Mouse (Mus musculus) hindbrain, embryonic 11.5 days (tissue): ENCODE results near the gene Ppcdc. TPM values are rescaled to one million over a fixed set of nuclear protein-coding genes. Genes with fewer than 3 reads are reported as not detected.

Source experiments
- ATAC-seq: fragments of 200-750 bp; cut with Nextera tagmentation; 2 replicates; pipeline ENCODE4 v1.8.0; 2017; ENCODE audit warnings: mild to moderate bottlenecking, moderate TSS enrichment, moderate library complexity; ENCODE audit not compliant: low FRiP score
- DNase-seq: peaks from one replicate; pipeline ENCODE4 v3.0.0-alpha.2; 2015; ENCODE audit warnings: low spot score
- H3K27ac ChIP-seq: fragments of 300-500 bp; sonication (generic); 2 replicates; pipeline ENCODE4 v1.5.1; 2014; ENCODE audit warnings: mild to moderate bottlenecking, low read depth, low read length
- H3K27me3 ChIP-seq: fragments of 300-500 bp; sonication (generic); 2 replicates; pipeline ENCODE4 v1.6.1; 2014; ENCODE audit warnings: mild to moderate bottlenecking, low read length, moderate library complexity, mixed read lengths; ENCODE audit not compliant: control insufficient read depth, insufficient read depth
- H3K36me3 ChIP-seq: fragments of 300-500 bp; sonication (generic); 2 replicates; pipeline ENCODE4 v1.6.1; 2014; ENCODE audit warnings: mild to moderate bottlenecking, low read length, moderate library complexity, mixed read lengths; ENCODE audit not compliant: control insufficient read depth, insufficient read depth
- H3K4me1 ChIP-seq: fragments of 300-500 bp; sonication (generic); replicated peaks from 2 replicates; pipeline ENCODE4 v1.6.1; 2014; ENCODE audit warnings: low read length, mixed read lengths; ENCODE audit not compliant: control insufficient read depth, insufficient read depth
- H3K4me2 ChIP-seq: fragments of 300-500 bp; sonication (generic); replicated peaks from 2 replicates; pipeline ENCODE4 v1.6.1; 2014; ENCODE audit warnings: mild to moderate bottlenecking, low read depth, low read length
- H3K4me3 ChIP-seq: fragments of 300-500 bp; sonication (generic); 2 replicates; pipeline ENCODE4 v1.5.1; 2014; ENCODE audit warnings: low read depth, low read length
- H3K9ac ChIP-seq: fragments of 300-500 bp; sonication (generic); 2 replicates; pipeline ENCODE4 v1.6.1; 2014; ENCODE audit warnings: low read depth, low read length
- H3K9me3 ChIP-seq: fragments of 300-500 bp; sonication (generic); 2 replicates; pipeline ENCODE4 v1.6.1; 2016; ENCODE audit warnings: low read length; ENCODE audit not compliant: control insufficient read depth
- WGBS: fragments of 180-500 bp; shearing (Covaris S2); extraction: QIAGEN DNeasy Blood & Tissue Kit; methylation state at CpG from one replicate; pipeline ENCODE4 v1.1.7; 2014; 5-methylcytosine and 5-hydroxymethylcytosine counted together
- polyA plus RNA-seq: library from polyadenylated mRNA; unstranded; fragments of >200 nt; fragmentation: Nextera tagmentation; extraction: Ambion mirVana; gene quantifications from 2 replicates; pipeline ENCODE4 v1.2.1, GENCODE M21; 2014

Ppcdc gene
- polyA plus RNA-seq, 1 experiment from 2014 or later, result 19.8 TPM

DNA sequence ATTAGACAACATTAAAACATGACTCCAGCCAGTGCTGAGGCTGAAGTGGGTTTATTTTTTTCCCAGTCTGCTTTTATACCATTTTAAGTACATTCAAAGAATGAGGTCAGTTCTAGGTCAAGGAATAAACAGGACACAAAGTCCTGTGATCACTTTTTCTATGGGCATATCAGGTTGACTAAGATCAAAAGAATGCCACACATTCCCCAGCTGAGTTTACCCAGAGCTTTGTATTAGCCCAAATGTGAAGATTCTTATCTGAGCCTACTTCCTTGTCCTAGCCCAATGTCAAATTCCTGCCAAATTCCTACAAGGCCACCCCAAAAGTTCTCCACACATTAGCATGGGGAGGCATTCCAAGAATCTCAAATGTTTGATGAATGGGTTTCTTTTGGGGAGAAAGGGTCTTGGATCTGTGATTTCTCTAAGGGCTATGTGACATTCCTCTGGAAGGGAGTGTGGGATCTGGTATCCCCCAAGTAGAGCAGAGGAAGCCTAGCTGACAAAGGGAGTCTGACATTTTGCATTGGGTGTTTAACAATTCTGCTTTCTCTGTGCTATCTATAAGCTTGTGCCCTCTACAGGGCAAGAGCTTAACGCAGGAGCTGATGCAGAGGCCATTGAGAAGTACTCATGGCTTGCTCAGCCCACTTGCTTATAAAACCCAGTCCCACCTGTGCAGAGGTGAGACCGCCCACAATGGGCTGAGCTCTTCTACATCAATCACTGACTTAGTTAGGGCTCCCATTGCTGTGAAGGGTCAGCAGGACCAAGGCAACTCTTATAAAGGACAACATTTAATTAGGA lies 85.3 kb downstream of the Ppcdc start:
- DNase-seq, result no peak
- Histone ChIP-seq H3K4me2 (no peak overlapping the region), H3K9me3 (no peaks in the 10 kb centered on the region), H3K4me3 (no peak overlapping the region), H3K27me3 (no peaks in the 10 kb centered on the region), H3K9ac (no peak overlapping the region), H3K36me3 (no peaks in the 10 kb centered on the region), H3K27ac (no peak overlapping the region), H3K4me1 (no peaks in the 10 kb centered on the region)
- no peak for ATAC-seq
- WGBS, result 70% methylated on average over 2 of the region's 2 CpGs

DNA sequence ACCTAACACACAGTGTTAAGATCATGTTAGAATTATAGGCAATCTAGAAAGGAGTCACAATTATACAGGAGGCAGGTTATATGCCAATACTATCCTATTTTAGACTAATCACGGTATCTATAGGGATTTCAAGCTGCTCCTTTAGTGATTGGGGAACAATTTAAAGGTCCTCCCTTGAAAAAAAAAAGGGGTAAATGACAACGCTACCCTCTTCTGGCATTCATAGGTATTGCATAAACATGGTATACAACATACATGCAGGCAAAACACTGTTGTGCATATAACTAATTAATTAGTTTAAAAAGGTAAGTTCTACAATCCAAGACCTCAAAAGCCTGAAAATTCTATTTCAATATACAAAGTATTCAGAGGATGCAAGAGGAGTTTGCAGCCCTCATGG lies 88.6 kb downstream of the Ppcdc start:
- H3K9ac ChIP-seq, result no peak overlapping the region
- H3K36me3 ChIP-seq, result no peaks in the 10 kb centered on the region
- no peaks in the 10 kb centered on the region for H3K9me3 ChIP-seq
- H3K4me2 ChIP-seq, result no peak overlapping the region
- H3K4me3 ChIP-seq, result no peak overlapping the region
- ATAC-seq (no peak), DNase-seq (no peak)
- WGBS, result 58% methylated on average over 2 of the region's 2 CpGs
- no peak overlapping the region for H3K27ac ChIP-seq
- no peaks in the 10 kb centered on the region for H3K27me3 ChIP-seq
- H3K4me1 ChIP-seq, result no peaks in the 10 kb centered on the region

GRCm38 (mm10) chr9:57345902-57346301 lies 94.0 kb downstream of the Ppcdc start:
- Histone ChIP-seq H3K4me1 (no peaks in the 10 kb centered on the region), H3K9me3 (no peaks in the 10 kb centered on the region), H3K27me3 (no peaks in the 10 kb centered on the region), H3K4me3 (no peak overlapping the region), H3K27ac (no peak overlapping the region), H3K9ac (no peak overlapping the region), H3K4me2 (no peak overlapping the region), H3K36me3 (no peaks in the 10 kb centered on the region)
- no peak for DNase-seq
- no peak for ATAC-seq
- 56% methylated on average over 1 of the region's 1 CpGs for WGBS

- 84% methylated on average over 3 of the region's 3 CpGs for WGBS
- H3K36me3 ChIP-seq, result no peaks in the 10 kb centered on the region
- ATAC-seq (no peak), DNase-seq (no peak)
- no peaks in the 10 kb centered on the region for H3K27me3 ChIP-seq
- no peak overlapping the region for H3K4me2 ChIP-seq
- no peaks in the 10 kb centered on the region for H3K9me3 ChIP-seq
- H3K4me3 ChIP-seq, result no peak overlapping the region
- H3K27ac ChIP-seq, result no peak overlapping the region
- no peaks in the 10 kb centered on the region for H3K4me1 ChIP-seq
- no peak overlapping the region for H3K9ac ChIP-seq
These were observed 96.2 kb downstream of the Ppcdc start for GRCm38 (mm10) chr9:57343752-57344151.

DNA sequence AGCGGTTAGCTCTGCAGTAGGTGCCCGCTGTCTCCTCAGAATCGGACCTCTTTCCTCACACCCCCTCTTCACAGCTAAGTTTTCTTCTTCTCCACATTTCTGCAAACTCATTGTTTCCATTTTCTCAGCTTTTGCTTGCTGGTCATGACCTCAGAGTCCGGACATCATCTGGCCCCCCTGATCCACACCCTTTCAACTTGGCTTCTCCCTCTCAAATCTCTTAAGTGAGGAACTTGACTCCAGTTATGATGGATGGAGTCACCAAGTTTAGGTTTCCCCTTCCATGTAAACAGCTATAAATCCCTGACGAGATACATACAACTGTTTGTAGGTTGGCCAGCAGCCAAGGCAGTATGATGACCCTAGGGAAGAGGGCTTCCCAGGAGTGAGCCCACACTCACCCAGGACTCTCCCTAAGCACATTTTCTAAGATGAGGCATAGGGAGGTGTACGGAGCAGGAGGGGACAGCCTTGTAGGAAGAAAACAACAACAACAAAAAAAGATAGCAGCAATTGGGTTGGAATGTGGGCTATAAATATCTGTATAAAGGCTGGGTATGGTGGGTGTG lies 96.9 kb downstream of the Ppcdc start:
- H3K9ac ChIP-seq, result no peak overlapping the region
- H3K27ac ChIP-seq, result no peak overlapping the region
- H3K4me2 ChIP-seq, result no peak overlapping the region
- no peaks in the 10 kb centered on the region for H3K36me3 ChIP-seq
- no peak for ATAC-seq
- no peaks in the 10 kb centered on the region for H3K27me3 ChIP-seq
- no peak overlapping the region for H3K4me3 ChIP-seq
- WGBS, result 88% methylated on average over 6 of the region's 6 CpGs
- DNase-seq, result no peak
- no peaks in the 10 kb centered on the region for H3K4me1 ChIP-seq
- no peaks in the 10 kb centered on the region for H3K9me3 ChIP-seq

GRCm38 (mm10) chr9:57342186-57342585 lies 97.7 kb downstream of the Ppcdc start:
- Histone ChIP-seq H3K9ac (no peak overlapping the region), H3K27ac (no peak overlapping the region), H3K27me3 (no peaks in the 10 kb centered on the region), H3K36me3 (no peaks in the 10 kb centered on the region), H3K9me3 (no peaks in the 10 kb centered on the region), H3K4me2 (no peak overlapping the region), H3K4me3 (no peak overlapping the region), H3K4me1 (no peaks in the 10 kb centered on the region)
- DNase-seq, result no peak
- no peak for ATAC-seq
- 86% methylated on average over 3 of the region's 3 CpGs for WGBS

DNA sequence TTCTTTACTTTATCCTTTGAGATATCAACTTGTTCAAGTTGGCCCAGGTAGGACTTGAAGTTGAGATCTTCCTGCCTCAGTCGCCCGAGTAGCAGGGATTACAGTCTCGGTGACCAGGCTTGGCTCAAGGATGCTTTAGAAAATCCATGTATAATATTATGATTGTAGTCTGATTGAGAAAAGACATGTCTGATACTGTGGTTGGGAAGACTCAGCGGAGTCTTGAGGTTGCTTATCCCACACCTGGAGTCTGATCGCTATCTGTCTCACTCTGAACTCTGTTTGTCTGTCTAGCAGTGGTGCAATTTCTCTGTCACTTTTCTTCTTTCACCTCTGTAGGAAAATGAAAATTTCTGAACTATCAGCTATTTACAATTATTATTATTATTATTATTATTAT lies 99.6 kb downstream of the Ppcdc start:
- Histone ChIP-seq H3K9ac (no peak overlapping the region), H3K27me3 (no peaks in the 10 kb centered on the region), H3K4me1 (no peaks in the 10 kb centered on the region), H3K4me3 (no peak overlapping the region), H3K27ac (no peak overlapping the region), H3K9me3 (no peaks in the 10 kb centered on the region), H3K4me2 (no peak overlapping the region), H3K36me3 (no peaks in the 10 kb centered on the region)
- 93% methylated on average over 5 of the region's 5 CpGs for WGBS
- DNase-seq (no peak), ATAC-seq (no peak)

DNA sequence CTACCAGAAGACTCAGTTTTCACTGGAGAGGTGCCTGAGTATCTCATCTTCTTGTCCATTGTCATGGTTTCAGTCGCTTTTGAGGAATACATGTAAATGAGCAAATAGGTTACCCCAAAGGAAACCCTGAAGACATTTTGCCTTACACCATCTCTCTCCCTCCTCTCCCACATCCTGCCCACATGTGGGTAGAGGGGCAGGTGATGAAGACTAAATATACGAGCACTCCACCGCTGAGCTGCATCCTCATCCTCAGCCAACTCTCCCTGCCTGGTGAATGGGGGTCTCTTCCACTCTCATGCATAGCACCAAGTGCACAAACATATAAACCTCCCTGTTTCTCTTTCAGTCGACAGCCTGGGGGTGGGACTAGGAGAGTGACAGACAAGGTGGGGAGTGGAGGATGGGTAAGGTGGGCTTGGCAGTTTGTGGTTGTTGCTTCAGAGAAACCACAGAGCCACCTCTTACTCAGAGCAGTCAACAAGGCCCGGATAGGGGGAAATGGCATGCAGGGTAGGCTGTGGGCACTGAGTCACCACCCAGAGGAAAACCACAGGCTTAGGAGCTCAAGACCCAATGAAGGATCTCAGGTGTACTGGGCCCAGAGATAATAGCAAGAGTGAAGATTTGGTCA lies 100.2 kb downstream of the Ppcdc start:
- H3K4me1 ChIP-seq, result no peaks in the 10 kb centered on the region
- WGBS, result 81% methylated on average over 5 of the region's 5 CpGs
- no peak overlapping the region for H3K27ac ChIP-seq
- no peaks in the 10 kb centered on the region for H3K36me3 ChIP-seq
- no peak overlapping the region for H3K4me2 ChIP-seq
- H3K4me3 ChIP-seq, result no peak overlapping the region
- no peaks in the 10 kb centered on the region for H3K27me3 ChIP-seq
- no peaks in the 10 kb centered on the region for H3K9me3 ChIP-seq
- ATAC-seq (no peak), DNase-seq (no peak)
- H3K9ac ChIP-seq, result no peak overlapping the region

GRCm38 (mm10) chr9:57338706-57339105 lies 101.2 kb downstream of the Ppcdc start:
- Histone ChIP-seq H3K9me3 (no peaks in the 10 kb centered on the region), H3K4me3 (no peak overlapping the region), H3K36me3 (no peaks in the 10 kb centered on the region), H3K27me3 (no peaks in the 10 kb centered on the region), H3K4me1 (no peaks in the 10 kb centered on the region), H3K27ac (no peak overlapping the region), H3K9ac (no peak overlapping the region), H3K4me2 (no peak overlapping the region)
- DNase-seq (no peak), ATAC-seq (no peak)
- WGBS, result 88% methylated on average over 1 of the region's 1 CpGs
